Mouse (Mus musculus) heart, embryonic 11.5 days (tissue): ENCODE data around the gene Eif2a. TPM values are rescaled to one million over a fixed set of nuclear protein-coding genes. Genes with fewer than 3 reads are reported as not detected.

Experiments used
- ATAC-seq: fragments of 200-750 bp; cut with Nextera tagmentation; replicated peaks from 2 replicates; pipeline ENCODE4 v1.8.0; 2017; ENCODE audit warnings: moderate library complexity; ENCODE audit not compliant: insufficient number of reproducible peaks, low FRiP score, low TSS enrichment
- H3K27ac ChIP-seq: fragments of 300-500 bp; sonication (generic); 2 replicates; pipeline ENCODE4 v1.5.1; 2014; ENCODE audit warnings: mild to moderate bottlenecking, low read depth, low read length
- H3K27me3 ChIP-seq: fragments of 300-500 bp; sonication (generic); 2 replicates; pipeline ENCODE4 v1.6.1; 2014; ENCODE audit warnings: mild to moderate bottlenecking, low read length, mixed read lengths; ENCODE audit not compliant: control insufficient read depth, insufficient read depth
- H3K36me3 ChIP-seq: fragments of 300-500 bp; sonication (generic); 2 replicates; pipeline ENCODE4 v1.6.1; 2014; ENCODE audit warnings: mild to moderate bottlenecking, low read length, moderate library complexity, mixed read lengths; ENCODE audit not compliant: control insufficient read depth, insufficient read depth
- H3K4me1 ChIP-seq: fragments of 300-500 bp; sonication (generic); 2 replicates; pipeline ENCODE4 v1.6.1; 2014; ENCODE audit warnings: low read length; ENCODE audit not compliant: control insufficient read depth, insufficient read depth
- H3K4me2 ChIP-seq: fragments of 300-500 bp; sonication (generic); 2 replicates; pipeline ENCODE4 v1.6.1; 2014; ENCODE audit warnings: mild to moderate bottlenecking, moderate library complexity
- H3K4me3 ChIP-seq: fragments of 300-500 bp; sonication (generic); 2 replicates; pipeline ENCODE4 v1.5.1; 2014; ENCODE audit warnings: low read depth, low read length
- H3K9ac ChIP-seq: fragments of 300-500 bp; sonication (generic); 2 replicates; pipeline ENCODE4 v1.6.1; 2014; ENCODE audit warnings: mild to moderate bottlenecking, low read depth, low read length, moderate library complexity
- H3K9me3 ChIP-seq: fragments of 300-500 bp; sonication (generic); replicated peaks from 2 replicates; pipeline ENCODE4 v1.6.1; 2016; ENCODE audit warnings: low read length; ENCODE audit not compliant: control insufficient read depth
- WGBS: fragments of 180-500 bp; shearing (Covaris S2); extraction: QIAGEN DNeasy Blood & Tissue Kit; methylation state at CpG from one replicate; pipeline ENCODE4 v1.1.7; 2014; ENCODE audit not compliant: insufficient replicate concordance; 5-methylcytosine and 5-hydroxymethylcytosine counted together
- polyA plus RNA-seq: library from polyadenylated mRNA; unstranded; fragments of >200 nt; fragmentation: Nextera tagmentation; extraction: Ambion mirVana; gene quantifications from 2 replicates; pipeline ENCODE4 v1.2.1, GENCODE M21; 2014

Eif2a gene
- 42.6 and 44.0 TPM in 2 replicates for polyA plus RNA-seq

- Histone ChIP-seq H3K4me2 (peak within 1 kb of the TSS; percentile 82), H3K9ac (peak within 1 kb of the TSS; percentile 99), H3K36me3 (peaks cover 5% of the 10 kb centered on the region; the same call in 1 of the 2 replicates), H3K27me3 (no peaks in the 10 kb centered on the region), H3K4me1 (0 out of 2 replicates have a peak, but pooled peaks cover 3% of the 10 kb centered on the region), H3K9me3 (no peaks in the 10 kb centered on the region), H3K4me3 (peak within 1 kb of the TSS; percentile 85), H3K27ac (peak within 1 kb of the TSS; percentile 92)
- WGBS = under 1% methylated on average over 56 of the region's 57 CpGs
- peak; percentile 99 for ATAC-seq
Observed at GRCm38 (mm10) chr3:58525652-58526407, at the start of gene Eif2a, which contains the start of gene Serp1. TSS of gene Eif2a (plus strand) at chr3:58525821. TSS of gene Serp1 (minus strand) at chr3:58525892.

GRCm38 (mm10) chr3:58478755-58479455 lies 46.7 kb upstream of the Eif2a start:
- H3K4me3 ChIP-seq = no peak overlapping the region
- H3K4me1 ChIP-seq = no peaks in the 10 kb centered on the region
- H3K9ac ChIP-seq = no peak overlapping the region
- H3K9me3 ChIP-seq = no peaks in the 10 kb centered on the region
- 73% methylated on average over 2 of the region's 2 CpGs for WGBS
- no peaks in the 10 kb centered on the region for H3K27me3 ChIP-seq
- H3K4me2 ChIP-seq = no peak overlapping the region
- H3K27ac ChIP-seq = no peak overlapping the region
- no peak for ATAC-seq
- no peaks in the 10 kb centered on the region for H3K36me3 ChIP-seq

- Histone ChIP-seq H3K9me3 (no peaks in the 10 kb centered on the region), H3K36me3 (no peaks in the 10 kb centered on the region), H3K27ac (no peak overlapping the region), H3K4me1 (no peaks in the 10 kb centered on the region), H3K4me3 (no peak overlapping the region), H3K4me2 (no peak overlapping the region), H3K9ac (no peak overlapping the region), H3K27me3 (no peaks in the 10 kb centered on the region)
- ATAC-seq = no peak
- whole genome bisulfite sequencing = 65% methylated on average over 7 of the region's 7 CpGs
Observed at GRCm38 (mm10) chr3:58485883-58486282, 39.7 kb upstream of the Eif2a start.

- Histone ChIP-seq H3K27me3 (no peaks in the 10 kb centered on the region), H3K4me2 (no peak overlapping the region), H3K27ac (no peak overlapping the region), H3K36me3 (no peaks in the 10 kb centered on the region), H3K9ac (no peak overlapping the region), H3K4me1 (no peaks in the 10 kb centered on the region), H3K9me3 (no peaks in the 10 kb centered on the region), H3K4me3 (no peak overlapping the region)
- ATAC-seq = no peak
- 65% methylated on average over 3 of the region's 3 CpGs for WGBS
Observed at GRCm38 (mm10) chr3:58487121-58487520, 38.5 kb upstream of the Eif2a start.

- Histone ChIP-seq H3K36me3 (no peaks in the 10 kb centered on the region), H3K4me2 (no peak overlapping the region), H3K4me1 (no peaks in the 10 kb centered on the region), H3K27me3 (no peaks in the 10 kb centered on the region), H3K9ac (no peak overlapping the region), H3K4me3 (no peak overlapping the region), H3K27ac (no peak overlapping the region), H3K9me3 (no peaks in the 10 kb centered on the region)
- ATAC-seq = no peak
- 69% methylated on average over 8 of the region's 8 CpGs for WGBS
Observed at GRCm38 (mm10) chr3:58487999-58488775, 37.4 kb upstream of the Eif2a start.

- Histone ChIP-seq H3K4me2 (no peak overlapping the region), H3K27ac (no peak overlapping the region), H3K36me3 (no peaks in the 10 kb centered on the region), H3K4me1 (no peaks in the 10 kb centered on the region), H3K9me3 (no peaks in the 10 kb centered on the region), H3K4me3 (no peak overlapping the region), H3K27me3 (no peaks in the 10 kb centered on the region), H3K9ac (no peak overlapping the region)
- ATAC-seq = no peak
- 67% methylated on average over 7 of the region's 7 CpGs for WGBS
Observed at GRCm38 (mm10) chr3:58490787-58491186, 34.8 kb upstream of the Eif2a start.

- Histone ChIP-seq H3K4me2 (no peak overlapping the region), H3K4me1 (no peaks in the 10 kb centered on the region), H3K36me3 (no peaks in the 10 kb centered on the region), H3K9me3 (no peaks in the 10 kb centered on the region), H3K27me3 (no peaks in the 10 kb centered on the region), H3K27ac (no peak overlapping the region), H3K9ac (no peak overlapping the region), H3K4me3 (no peak overlapping the region)
- no peak for ATAC-seq
- WGBS = 68% methylated on average over 4 of the region's 4 CpGs
Observed at GRCm38 (mm10) chr3:58493621-58494020, 32.0 kb upstream of the Eif2a start.

GRCm38 (mm10) chr3:58501961-58502360 lies 23.7 kb upstream of the Eif2a start:
- H3K9me3 ChIP-seq = no peaks in the 10 kb centered on the region
- H3K27me3 ChIP-seq = no peaks in the 10 kb centered on the region
- H3K4me2 ChIP-seq = no peak overlapping the region
- WGBS = 30% methylated on average over 2 of the region's 2 CpGs
- H3K27ac ChIP-seq = no peak overlapping the region
- ATAC-seq = no peak
- no peaks in the 10 kb centered on the region for H3K36me3 ChIP-seq
- no peak overlapping the region for H3K4me3 ChIP-seq
- no peak overlapping the region for H3K9ac ChIP-seq
- no peaks in the 10 kb centered on the region for H3K4me1 ChIP-seq
